Mouse (Mus musculus) spleen, adult 18-20 months (tissue): ENCODE results near the gene Adarb1.
A peak's percentile ranks its signal among the peaks of the same experiment; 100 is the strongest.

Experiments
- DNase-seq, 2 experiments: peaks; one replicate each; pipeline ENCODE4 v3.0.0; 2022; ENCODE audit warnings: mixed read lengths in 2 of 2

The Adarb1 gene

DNA sequence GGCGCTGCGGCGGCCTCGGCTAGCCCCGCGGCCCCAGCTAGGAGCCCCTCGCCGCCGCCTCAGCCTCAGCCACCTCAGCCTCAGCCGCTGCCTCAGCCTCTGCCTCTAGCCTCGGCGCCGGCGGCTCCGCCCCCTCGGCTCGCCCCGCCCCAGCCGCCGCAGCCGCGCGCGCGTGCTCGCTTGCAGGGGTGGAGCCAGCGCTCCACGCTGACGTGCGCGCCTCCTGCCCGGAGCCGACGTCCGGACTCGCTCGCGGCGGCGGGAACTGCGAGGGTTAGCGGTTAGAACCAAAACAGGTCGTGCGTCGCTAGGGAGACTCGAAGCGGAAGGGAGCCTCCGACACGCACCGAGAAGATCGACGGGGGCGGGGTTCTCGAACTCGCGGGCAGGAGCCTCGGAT, at the start of gene Adarb1:
Adarb1 (minus strand) TSS at position 133 of the 400 bp plus-strand sequence.
- DNase-seq: peak; percentile 78 to 87

DNA sequence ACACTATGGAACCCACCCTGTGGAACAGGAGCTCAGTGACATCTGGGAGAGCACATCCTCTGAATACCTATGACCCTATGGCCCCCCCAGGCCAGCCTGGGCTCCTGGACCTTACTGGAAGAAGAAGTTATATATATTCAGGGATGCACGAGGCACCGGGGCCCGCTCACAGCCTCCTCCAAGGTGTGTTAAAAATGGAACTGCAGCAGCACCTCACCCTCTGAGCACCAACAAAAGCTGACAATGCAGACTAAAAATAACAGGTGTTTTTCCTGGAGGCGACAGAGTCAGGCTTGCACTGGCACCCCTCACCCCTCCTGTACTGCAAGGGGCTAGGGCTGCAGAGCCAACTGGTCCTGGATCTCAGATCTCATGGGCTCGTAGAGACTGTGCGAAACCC, 49.3 kb upstream of the Adarb1 start:
- no peak for DNase-seq

DNA sequence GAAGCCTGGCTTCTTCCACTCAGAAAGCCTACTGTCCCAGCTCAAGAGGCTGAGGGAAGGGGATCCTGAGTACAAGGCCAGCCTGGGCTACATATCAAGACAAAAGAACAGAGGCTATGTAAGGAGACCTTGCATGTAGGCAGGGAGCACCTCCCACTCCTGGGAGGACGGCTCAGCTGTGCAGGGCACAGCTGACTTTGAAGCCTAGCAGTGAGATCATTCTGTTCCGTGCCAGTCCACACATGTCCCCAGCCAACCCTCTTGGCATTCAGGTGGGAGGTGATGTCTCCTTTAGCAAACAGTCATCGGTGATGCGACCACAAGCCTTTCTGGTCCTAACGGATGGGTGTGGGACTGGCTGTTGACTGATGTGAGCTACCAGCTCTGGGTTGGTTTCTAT, 47.8 kb upstream of the Adarb1 start:
- no peak for DNase-seq

DNA sequence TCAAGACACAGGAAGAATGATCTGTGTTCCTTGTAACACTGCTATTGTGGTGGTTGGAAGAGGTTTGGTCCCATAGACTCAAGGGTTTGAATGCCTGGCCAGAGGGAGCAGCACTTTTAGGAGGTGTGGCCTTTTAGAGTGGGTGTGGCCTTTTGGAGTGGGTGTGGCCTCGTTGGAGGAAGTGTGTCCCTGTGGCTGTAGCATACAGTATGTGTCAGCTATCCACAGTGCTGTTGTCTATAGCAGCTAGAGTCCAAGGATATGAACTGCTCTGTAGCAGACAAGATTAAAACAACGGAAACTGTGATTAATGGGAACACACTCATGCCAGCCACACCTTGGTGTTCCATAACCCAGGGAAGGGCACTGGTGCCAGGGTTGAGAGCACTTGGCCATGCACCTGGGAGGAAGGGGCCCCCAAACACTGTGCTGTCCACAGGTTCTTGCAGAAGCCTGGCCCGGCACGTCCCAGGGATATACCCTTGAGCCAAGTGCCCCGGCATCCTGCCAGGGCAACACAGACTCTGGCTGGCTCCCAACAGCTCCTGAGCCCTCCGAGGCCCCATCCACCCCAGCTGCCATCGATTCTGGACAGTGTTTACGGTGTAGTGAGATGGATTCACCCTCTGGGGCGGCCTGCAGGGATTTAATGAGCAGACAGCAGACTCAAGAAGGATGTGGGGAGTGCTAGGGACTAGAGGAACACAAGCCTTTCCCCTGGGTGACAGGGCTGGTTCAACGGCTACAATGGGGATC, 46.3 kb upstream of the Adarb1 start:
- DNase-seq: peak in 1 of 2 experiments; percentile 12

DNA sequence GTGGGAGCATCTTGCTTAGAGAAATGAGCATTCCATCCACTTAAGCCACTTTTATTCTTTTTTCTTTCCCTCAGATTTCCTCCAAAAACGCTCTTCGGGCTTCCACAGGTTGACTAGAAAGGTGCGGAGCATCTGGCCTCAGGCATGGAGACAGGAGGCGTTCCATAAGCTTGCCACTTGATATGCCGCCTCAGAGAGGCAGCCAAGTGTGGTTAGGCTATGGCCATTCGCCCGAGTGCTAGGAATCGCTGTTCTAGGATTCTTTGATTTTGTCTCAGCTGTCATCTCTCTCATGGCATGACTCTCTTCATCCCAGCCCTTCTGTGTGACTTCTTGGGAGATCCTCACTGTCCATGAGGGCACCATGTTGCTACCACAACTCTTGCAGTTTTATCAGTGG, 43.1 kb upstream of the Adarb1 start:
- no peak for DNase-seq

DNA sequence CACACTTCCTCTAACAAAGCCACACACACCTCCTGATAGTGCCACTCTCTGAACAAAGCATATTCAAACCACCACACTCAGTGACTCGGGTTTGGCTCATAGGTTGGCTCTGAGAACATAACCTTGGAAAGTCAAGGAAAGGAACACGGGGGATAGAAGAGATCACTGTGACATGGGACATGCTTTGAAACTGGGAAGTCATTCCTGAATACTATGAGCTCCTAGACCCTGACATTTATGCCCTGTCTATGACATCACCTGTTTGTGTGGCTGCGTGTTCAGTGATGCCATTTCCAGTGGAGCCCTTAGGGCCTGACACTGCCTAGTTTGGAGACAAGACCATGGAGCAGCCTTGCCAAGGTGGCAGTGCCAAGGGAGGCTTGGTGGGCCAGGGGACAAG, 39.6 kb upstream of the Adarb1 start:
- no peak for DNase-seq

DNA sequence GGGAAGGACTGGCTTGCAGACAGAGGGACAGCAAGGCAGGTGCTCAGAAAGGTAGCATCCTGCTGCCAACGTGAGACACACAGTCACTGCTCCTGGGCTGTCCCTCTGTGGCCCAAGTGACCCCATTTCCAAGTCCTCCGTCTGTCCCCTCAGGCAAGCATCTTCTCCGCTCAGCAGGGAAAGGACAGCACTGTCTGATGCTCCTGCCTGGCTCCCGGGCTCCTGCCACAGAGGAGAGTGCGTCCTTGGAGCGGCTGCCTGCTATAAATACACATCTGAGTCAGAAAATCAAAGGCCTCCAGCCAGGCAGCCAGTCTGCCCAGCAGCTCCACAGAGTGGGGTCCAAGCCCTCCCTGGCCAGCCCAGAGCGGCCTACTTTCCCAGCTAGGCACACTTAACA, 38.4 kb upstream of the Adarb1 start:
- DNase-seq: no peak

DNA sequence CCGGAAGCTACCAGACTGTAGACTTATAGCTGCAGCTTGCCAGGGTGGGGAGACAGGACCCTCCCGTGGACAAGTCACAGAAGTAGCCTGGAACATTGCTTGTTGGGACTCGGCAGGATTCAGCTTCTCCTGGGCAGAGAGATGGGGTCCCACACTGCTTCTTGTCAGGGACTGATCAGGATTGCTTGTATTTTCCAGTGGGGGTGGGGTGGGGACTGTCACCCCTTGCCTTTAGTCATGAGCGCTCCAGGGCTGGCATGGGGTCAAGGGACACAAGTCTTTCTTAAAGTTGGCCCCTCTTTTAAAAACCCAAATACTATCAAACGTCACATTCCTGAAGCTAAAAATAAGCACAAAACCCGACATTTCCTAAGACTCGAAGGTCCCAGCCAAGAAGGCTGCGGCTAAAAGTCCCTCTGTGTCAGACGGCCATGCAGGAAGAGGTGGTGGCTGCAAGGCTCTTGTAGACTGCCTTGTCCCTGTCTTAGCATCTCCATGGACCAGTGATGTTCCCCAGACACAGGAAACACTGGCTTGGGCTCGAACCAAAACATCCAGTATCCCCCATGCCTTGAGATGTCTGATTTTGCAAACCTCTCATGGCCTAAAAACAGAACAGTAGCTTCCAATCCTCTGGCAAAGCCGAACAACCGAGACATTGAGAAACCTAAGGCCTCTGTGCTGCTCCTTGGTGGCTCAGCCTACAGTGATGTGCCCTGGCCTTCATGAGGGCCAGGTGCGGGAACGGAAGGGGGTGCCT, 37.4 kb upstream of the Adarb1 start:
- DNase-seq: no peak

DNA sequence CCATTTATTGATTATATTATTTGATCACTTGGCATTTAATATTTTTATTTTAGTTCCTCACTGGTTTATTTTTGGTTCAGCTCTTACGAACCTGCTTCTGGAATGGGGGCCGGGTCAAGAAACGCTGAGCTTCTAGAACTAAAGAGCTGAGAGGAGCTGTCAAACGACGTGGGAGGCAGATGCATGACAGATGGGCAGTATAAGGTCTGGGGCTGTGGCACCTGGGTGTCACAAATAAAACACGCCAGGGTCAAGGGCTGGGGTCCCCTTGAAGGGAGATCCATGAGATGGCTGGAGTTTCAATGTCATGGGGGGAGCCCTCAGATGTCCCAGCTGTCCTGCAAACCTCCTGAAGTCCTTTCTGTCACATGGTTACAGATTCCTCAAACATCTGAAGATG, 36.7 kb upstream of the Adarb1 start:
- no peak for DNase-seq

DNA sequence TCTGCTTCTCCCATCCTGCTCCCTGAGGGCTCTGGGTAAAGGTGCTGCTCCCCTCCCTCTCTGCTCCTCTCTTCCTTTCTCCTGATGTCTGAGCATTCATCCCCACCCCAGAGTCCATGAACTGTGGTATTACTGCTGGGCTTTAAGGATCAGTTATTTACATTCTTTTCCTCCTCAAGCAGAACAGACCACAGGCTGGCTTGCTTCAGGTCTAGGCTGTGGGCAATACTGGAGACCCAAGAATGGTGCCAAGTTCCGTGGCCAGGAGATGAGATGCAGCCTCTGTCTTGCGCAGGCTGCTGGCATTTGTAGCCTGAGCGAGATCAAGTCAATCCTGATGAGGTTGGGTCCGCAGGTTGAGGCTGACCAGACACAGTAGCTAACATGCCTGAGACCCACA, 33.8 kb upstream of the Adarb1 start:
- DNase-seq: no peak

DNA sequence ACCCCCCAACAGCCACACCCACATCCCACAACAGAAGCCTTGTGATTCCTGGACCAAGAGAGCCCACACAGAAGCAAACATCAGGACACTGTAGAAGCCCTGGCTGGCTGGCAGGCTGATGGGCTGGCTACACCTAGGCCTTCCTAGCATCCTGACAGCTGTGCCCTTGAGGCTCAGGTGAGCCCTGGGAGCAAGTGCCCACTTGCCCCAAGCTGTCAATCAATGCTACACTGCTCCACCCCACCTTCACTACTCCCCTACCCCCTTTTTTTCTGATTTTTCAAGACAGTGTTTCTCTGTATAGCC, 32.0 kb upstream of the Adarb1 start:
- no peak for DNase-seq

DNA sequence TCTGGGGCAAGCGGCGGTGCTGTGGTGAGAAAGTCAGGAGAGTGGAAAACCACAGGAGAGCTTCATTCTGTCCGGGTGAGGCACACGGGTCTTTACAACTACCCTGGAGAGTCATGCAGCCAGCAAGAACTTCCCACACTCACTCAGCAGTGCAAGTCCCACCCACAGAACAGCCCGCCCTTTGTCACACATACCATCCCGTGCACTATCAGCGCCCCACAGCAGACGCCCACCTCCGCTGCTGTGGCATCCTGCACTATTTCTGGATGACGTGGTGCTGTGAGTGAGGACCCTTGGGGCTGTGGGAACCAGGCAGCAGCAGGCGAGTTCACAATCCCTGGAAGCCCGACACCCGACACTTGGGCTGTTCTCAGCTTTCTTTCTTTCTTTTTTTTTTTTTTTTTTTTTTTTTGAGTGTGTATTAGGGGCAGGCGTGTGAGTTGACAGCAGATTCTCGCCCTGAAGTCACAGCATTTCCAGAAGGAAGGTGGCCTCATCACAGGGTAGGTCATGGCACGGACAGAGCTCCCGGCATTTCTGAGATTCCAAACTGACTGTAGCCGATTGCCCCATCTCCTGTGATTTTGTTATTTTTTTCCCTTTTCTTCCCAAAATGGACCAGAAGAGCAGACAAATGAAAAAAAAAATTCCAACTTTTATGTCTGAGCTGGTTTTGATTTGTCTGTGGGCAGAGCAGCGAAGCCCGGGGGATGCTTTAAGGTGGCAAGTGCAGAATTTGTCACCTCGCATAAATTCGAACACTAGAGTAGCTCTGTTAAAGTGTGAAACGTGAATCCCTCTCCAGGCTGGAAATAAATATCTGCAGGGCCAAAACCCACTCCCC, 31.5 kb upstream of the Adarb1 start:
- DNase-seq: no peak

DNA sequence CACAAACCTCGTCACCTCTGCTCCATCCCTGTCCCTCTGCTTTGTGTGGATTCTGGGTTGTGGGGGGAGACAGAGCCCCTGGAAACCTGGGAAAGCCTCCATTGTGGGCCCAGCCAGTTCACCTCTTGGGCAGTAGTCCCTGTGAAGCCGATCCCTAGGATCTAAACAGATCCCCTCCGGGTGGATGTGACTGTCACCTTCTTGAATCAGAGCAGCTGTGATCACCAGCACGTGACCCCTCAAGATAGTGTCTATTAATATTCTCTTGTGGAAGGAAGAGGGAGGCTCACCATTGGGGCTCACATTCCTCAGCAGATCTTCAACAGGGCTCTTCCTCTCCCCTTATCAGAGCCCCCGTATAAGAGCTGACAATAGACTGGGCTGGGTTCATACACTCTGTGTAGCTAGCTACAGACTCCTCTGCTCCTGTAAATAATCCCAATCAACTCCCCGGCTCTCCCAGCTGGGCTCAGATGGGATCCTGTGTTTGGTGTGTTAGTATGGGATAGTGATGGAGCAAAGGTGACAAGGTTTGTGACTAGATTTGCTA, 30.7 kb upstream of the Adarb1 start:
- DNase-seq: no peak

DNA sequence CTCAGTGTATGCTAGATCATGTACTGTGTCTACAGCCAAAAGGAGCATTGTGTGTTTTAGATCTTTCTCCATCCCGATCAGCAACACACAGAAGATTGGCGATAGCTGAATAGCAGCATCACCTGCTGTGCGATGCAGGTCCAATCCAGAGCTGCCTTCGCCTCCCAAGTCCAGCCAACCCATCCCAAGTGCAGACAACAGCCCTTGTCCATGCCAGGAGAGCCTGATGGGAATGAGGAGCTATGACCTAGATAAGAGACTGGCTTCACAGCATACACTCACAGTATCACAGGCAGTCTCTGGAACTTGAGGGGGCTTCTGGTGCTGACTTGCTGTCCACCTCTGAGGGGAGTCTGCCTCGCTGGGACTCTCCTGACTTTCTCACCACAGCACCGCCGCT, 30.1 kb upstream of the Adarb1 start:
- no peak for DNase-seq

DNA sequence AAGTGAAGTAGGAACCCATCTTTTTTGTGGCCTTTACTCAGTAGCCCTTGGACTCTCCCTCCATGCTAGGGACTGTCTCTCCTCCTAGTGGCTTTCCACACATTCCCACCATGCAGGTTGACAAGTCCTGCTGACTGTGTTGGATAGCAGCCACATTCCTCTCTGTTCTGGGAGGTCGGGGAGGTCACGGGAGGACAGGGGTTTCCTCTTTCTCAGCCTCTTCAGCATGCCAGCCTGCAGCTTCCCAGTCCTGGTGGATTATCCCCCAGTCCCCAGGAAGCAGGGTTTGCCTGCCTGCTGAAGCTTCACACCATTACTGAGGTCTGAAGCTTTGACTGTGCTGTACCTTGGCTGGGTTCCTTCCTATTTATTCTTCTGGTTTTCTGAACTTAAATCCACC, 29.7 kb upstream of the Adarb1 start:
- no peak for DNase-seq

DNA sequence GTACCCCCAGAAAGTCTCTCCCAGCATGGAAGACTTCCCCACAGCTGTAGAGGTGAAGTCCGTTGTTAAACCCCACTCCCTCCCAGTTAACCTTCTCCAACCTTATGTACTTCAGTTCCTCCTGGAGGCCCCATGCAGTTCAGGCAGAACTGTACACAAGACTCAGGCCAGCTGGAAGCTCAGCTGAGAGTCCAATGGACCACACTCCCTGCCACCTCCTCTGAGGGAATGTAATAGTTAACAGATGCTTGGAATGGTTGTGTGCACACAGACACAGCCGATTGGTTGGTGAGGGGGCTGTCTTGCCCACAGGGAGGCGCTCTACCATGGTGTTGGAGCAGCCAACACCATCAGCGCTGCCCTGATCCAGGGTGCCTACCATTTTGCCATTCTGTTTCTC, 24.2 kb upstream of the Adarb1 start:
- DNase-seq: no peak

DNA sequence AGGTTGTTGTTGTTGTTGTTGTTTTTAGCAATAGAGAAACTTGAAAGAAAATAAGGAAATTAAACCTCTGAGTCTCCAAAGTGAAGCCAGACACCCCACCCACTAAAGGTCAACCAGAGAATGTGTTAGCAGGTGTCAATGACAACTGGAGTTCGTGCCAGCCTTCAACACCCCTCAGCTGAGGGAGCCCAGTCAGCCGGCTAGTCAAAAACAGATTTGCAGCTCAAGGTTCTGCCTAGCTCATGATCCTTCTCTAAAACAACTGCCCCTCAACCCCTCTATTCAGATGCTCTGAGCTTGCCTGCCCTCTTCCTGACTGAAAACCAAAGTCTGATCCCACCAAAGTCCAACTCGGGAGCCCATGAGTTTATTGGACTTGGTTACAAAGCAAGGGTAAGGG, 23.7 kb upstream of the Adarb1 start:
- no peak for DNase-seq

DNA sequence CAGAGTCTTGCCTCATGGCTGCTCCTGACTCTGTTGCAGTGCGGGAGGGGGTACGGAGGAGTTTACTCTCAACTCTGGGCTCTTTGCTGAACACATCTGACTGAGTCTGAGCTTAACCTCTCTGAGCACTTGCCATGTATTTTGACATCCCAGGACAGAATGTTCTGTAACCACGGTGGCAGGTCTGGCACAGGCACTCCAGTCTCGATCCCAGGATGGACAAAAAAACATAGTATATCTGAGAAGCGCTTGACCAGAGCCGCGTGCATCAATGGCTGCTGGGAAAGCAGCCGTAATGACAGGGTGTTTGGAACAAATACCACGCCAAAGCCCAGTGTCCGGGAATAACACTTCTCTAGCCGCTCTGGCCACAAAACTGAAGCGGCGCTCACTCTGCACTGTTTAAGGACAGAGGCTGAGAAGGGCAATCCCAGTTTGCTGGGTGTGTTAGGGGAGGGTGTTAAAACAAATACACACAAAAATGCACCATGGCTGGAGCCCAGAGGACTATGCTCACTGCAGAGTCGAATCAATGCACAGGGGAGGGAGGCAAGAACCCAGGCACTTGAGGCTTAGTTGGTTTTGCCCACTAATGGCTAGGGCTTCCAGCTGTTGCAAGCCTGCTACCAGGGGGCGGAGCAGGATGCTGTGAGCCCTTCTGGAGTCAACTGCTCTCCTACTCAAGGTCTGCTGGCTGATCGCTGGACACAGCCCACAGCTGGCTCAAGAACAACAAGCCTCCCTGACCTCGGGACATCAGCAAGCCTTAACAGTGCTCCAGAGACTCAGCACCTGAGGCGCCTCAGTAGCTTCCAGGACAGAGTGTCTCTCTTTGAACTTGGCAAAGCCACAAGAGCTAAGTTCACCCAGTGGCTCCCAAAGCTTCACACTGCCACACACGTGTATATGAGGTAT, 23.0 kb upstream of the Adarb1 start:
- DNase-seq: no peak

DNA sequence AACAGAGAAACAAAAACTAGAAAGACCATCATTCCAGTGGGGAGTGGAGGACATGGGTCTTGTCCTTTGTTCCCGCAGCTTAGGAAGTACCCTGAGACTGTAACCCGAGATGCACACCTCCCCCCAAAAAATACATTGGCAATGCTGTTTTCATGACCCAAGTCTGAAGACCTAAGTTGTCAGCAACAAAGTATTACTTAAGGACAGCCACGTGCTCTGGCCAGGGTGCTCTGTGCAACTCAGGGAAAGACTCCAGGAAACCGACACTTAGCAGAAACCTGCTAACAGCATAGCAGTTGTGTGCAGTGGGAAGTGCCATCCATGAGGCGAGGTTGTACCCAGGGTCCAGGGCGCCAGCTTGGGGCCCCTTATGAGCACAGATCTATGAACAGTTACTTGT, 22.2 kb upstream of the Adarb1 start:
- DNase-seq: no peak

DNA sequence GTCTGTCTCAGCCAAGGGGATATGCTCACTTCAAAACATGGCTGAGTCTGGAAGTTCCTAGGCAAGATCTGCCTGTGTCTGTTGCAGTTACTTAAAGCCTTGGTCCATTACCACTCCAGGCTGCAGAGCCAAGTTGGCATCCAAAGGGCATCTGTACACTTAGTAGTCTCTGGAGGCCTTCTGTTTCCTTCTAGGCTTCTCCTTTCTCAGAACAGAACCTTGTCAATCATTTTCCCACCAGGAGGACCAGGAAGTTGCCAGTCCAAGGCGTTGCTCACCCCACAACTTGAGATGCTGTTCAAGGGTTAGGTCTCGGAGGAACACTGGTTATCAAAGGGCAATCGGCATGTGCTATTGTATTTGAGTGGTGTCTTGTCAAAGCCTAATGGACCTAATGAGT, 21.0 kb upstream of the Adarb1 start:
- DNase-seq: no peak

DNA sequence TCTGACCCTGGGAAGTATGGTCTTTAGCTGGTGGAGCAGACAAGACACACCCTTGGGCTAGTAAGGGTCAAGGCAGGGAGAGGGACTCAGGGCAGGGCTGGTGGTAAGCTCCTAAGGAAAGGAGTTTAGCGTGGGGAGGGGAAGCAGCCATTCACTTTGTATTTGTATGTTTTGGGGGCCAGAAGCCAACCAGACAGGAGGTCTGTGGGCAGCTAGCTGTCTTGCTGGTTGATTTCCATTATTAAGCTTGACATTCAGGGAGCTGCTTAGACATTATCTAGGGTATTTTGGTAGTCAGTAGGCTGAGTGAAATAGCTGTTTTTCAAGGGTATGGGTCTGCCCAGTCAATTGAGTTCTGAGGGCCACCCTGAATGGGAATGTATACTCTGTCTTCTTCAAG, 20.0 kb upstream of the Adarb1 start:
- DNase-seq: no peak

DNA sequence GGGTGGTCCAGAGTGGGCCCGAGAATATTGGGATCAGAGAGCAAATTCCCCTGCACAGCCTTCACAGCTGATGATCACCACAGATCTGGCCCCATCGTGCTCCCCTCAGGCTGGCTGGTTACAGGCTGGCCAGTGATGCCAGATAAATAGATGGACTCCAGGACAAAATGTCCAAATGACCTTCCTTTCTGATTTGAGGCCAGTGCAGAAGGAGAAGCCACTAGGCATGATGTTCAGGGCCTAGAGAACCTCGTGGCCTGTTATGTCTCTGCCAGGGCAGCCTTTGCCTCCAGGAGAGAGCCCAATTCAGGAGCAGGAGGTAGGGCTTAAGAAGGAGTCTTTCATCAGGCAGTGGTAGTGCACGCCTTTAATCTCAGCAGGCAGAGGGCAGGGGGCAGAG, 17.3 kb upstream of the Adarb1 start:
- DNase-seq: no peak
